Mouse (Mus musculus) erythroblast, embryonic 14.5 days (primary cell): ENCODE data around the gene Adamts1.

Experiments used
- GATA1 ChIP-seq: IDR thresholded peaks from 2 replicates; pipeline ENCODE4 v1.6.1; 2012; ENCODE audit warnings: low read length, inconsistent platforms, mixed read lengths
- TAL1 ChIP-seq: IDR thresholded peaks from 3 replicates; pipeline ENCODE4 v1.6.1; 2012; ENCODE audit warnings: low read length, inconsistent platforms, mixed read lengths

DNA sequence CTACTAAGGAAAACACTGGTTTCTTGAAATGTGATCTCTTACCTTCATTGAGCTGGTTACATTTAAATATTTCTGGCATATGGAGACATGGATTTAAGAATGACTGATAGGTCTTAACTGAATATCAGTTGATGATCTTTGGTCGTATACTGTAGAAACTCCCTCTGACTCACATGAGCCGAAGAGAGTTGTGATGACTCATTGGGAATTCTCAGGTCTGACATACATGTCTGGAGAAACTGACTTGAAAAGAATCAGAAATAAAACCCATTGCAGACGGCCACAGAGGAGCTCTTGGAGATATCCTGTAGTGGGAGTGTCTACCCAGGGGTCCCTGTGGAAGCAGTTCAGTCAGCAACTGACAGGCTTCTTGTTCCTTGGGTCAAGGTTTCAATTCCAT, 24.2 kb upstream of the Adamts1 start:
- no peak for TF ChIP-seq GATA1
- TF ChIP-seq TAL1, result no peak
